Mouse (Mus musculus) frontal cortex, postnatal 36 days (tissue): ENCODE measurements around the gene Itga5.

Experiments used
- DNase-seq, 2 experiments: peaks; one replicate each; pipeline ENCODE4 v3.0.0; 2022; ENCODE audit warnings: low spot score in 2 of 2

The Itga5 gene

GRCm38 (mm10) chr15:103340786-103341185 lies 25.8 kb downstream of the Itga5 start:
- DNase-seq = no peak

- peak; percentile 76 to 78 for DNase-seq
These were observed 26.6 kb downstream of the Itga5 start, which contains the start of gene Zfp385a for GRCm38 (mm10) chr15:103339961-103340337. TSS of gene Zfp385a (minus strand) at chr15:103340093.

- no peak for DNase-seq
These were observed 27.2 kb downstream of the Itga5 start for GRCm38 (mm10) chr15:103339166-103339960.

GRCm38 (mm10) chr15:103338829-103339165 lies 27.8 kb downstream of the Itga5 start:
- DNase-seq = no peak

- DNase-seq = no peak
These were observed 29.4 kb downstream of the Itga5 start for GRCm38 (mm10) chr15:103336996-103337667.

GRCm38 (mm10) chr15:103335488-103336235 lies 30.9 kb downstream of the Itga5 start:
- no peak for DNase-seq

- no peak for DNase-seq
These were observed 31.5 kb downstream of the Itga5 start for GRCm38 (mm10) chr15:103335040-103335439.

- no peak for DNase-seq
These were observed 32.4 kb downstream of the Itga5 start for GRCm38 (mm10) chr15:103334194-103334593.

GRCm38 (mm10) chr15:103333738-103334137 lies 32.8 kb downstream of the Itga5 start:
- no peak for DNase-seq

GRCm38 (mm10) chr15:103333081-103333615 lies 33.4 kb downstream of the Itga5 start:
- DNase-seq = no peak

- DNase-seq = peak; percentile 72 to 74
These were observed 42.9 kb downstream of the Itga5 start for GRCm38 (mm10) chr15:103323455-103324247.

- DNase-seq = no peak
These were observed 43.5 kb downstream of the Itga5 start for GRCm38 (mm10) chr15:103323070-103323454.

GRCm38 (mm10) chr15:103322396-103322795 lies 44.2 kb downstream of the Itga5 start:
- DNase-seq = no peak

- no peak for DNase-seq
These were observed 45.5 kb downstream of the Itga5 start for GRCm38 (mm10) chr15:103321076-103321475.

GRCm38 (mm10) chr15:103318201-103318816 lies 48.3 kb downstream of the Itga5 start:
- DNase-seq = no peak

- DNase-seq = no peak
These were observed 48.8 kb downstream of the Itga5 start for GRCm38 (mm10) chr15:103317731-103318130.

GRCm38 (mm10) chr15:103317120-103317519 lies 49.4 kb downstream of the Itga5 start:
- no peak for DNase-seq

GRCm38 (mm10) chr15:103315979-103316776 lies 50.4 kb downstream of the Itga5 start:
- DNase-seq = no peak

GRCm38 (mm10) chr15:103315011-103315502 lies 51.5 kb downstream of the Itga5 start:
- no peak for DNase-seq

GRCm38 (mm10) chr15:103314181-103314580 lies 52.4 kb downstream of the Itga5 start:
- DNase-seq = no peak
